Mouse (Mus musculus): Measurements from ENCODE around the gene Cdc42se2. TPM values are rescaled to one million over a fixed set of nuclear protein-coding genes. Genes with fewer than 3 reads are reported as not detected.

Cdc42se2 gene
- polyA plus RNA-seq (2015; fragmentation: Nextera tagmentation; extraction: Ambion mirVana), result 40.1 and 40.4 TPM in 2 replicates

GRCm38 (mm10) chr11:54787488-54788474, at the start of gene Cdc42se2:
Gene Cdc42se2 (minus strand): TSS chr11:54787675.

Other genes starting within 250 kb of the Cdc42se2 start
- gene Lyrm7, start 73.2 kb upstream of the Cdc42se2 start, polyA plus RNA-seq (2015; fragmentation: Nextera tagmentation; extraction: Ambion mirVana), result 11.6 and 11.8 TPM in 2 replicates
- 581 and 594 TPM in 2 replicates for gene Hint1, start 78.7 kb upstream of the Cdc42se2 start, polyA plus RNA-seq (2015; fragmentation: Nextera tagmentation; extraction: Ambion mirVana)
- gene Gpx3, start 114.8 kb upstream of the Cdc42se2 start, polyA plus RNA-seq (2015; fragmentation: Nextera tagmentation; extraction: Ambion mirVana), result 49.5 and 62.1 TPM in 2 replicates
- 27.3 and 30.2 TPM in 2 replicates for gene Tnip1, start 175.2 kb upstream of the Cdc42se2 start, polyA plus RNA-seq (2015; fragmentation: Nextera tagmentation; extraction: Ambion mirVana)
- gene Anxa6, start 245.8 kb upstream of the Cdc42se2 start, polyA plus RNA-seq (2015; fragmentation: Nextera tagmentation; extraction: Ambion mirVana), result 241 and 261 TPM in 2 replicates